Mouse (Mus musculus) testis, adult 2 months (tissue): ENCODE results near the gene Asna1. TPM values are rescaled to one million over a fixed set of nuclear protein-coding genes. Genes with fewer than 3 reads are reported as not detected.

Experiments
- H3K27ac ChIP-seq: fragments of 200-500 bp; 2 replicates; pipeline ENCODE4 v1.5.1; 2012; ENCODE audit warnings: low read depth, low read length; ENCODE audit not compliant: control insufficient read depth, insufficient read depth
- H3K27me3 ChIP-seq: fragments of 200-500 bp; 2 replicates; pipeline ENCODE4 v1.6.1; 2012; ENCODE audit warnings: mild to moderate bottlenecking, low read length, moderate library complexity; ENCODE audit not compliant: control insufficient read depth, insufficient read depth
- H3K36me3 ChIP-seq: fragments of 200-500 bp; 2 replicates; pipeline ENCODE4 v1.6.1; 2012; ENCODE audit warnings: mild to moderate bottlenecking, low read length; ENCODE audit not compliant: control insufficient read depth, insufficient read depth
- H3K4me1 ChIP-seq: fragments of 200-500 bp; 2 replicates; pipeline ENCODE4 v1.6.1; 2012; ENCODE audit warnings: low read length; ENCODE audit not compliant: control insufficient read depth, insufficient read depth
- H3K4me3 ChIP-seq: fragments of 200-500 bp; 2 replicates; pipeline ENCODE4 v1.5.1; 2012; ENCODE audit warnings: low read depth, mild to moderate bottlenecking, low read length, moderate library complexity, mixed read lengths; ENCODE audit not compliant: control insufficient read depth
- CTCF ChIP-seq: fragments of 200-500 bp; IDR thresholded peaks from 2 replicates; pipeline ENCODE4 v1.5.1; 2012; ENCODE audit warnings: low read depth, mild to moderate bottlenecking, inconsistent platforms, low read length, moderate library complexity; ENCODE audit not compliant: control insufficient read depth, insufficient read depth, insufficient replicate concordance
- POLR2A ChIP-seq: fragments of 200-500 bp; IDR thresholded peaks from 2 replicates; pipeline ENCODE4 v1.6.1; 2012; ENCODE audit warnings: low read depth, mild to moderate bottlenecking, inconsistent platforms, low read length, moderate library complexity; ENCODE audit not compliant: control insufficient read depth
- polyA plus RNA-seq: library from polyadenylated mRNA; depleted of rRNA; stranded (reverse); fragments of >200 nt; gene quantifications from 2 replicates; pipeline ENCODE4 v1.2.3, GENCODE M21; 2012

The Asna1 gene
- polyA plus RNA-seq, 1 experiment = 203 TPM

DNA sequence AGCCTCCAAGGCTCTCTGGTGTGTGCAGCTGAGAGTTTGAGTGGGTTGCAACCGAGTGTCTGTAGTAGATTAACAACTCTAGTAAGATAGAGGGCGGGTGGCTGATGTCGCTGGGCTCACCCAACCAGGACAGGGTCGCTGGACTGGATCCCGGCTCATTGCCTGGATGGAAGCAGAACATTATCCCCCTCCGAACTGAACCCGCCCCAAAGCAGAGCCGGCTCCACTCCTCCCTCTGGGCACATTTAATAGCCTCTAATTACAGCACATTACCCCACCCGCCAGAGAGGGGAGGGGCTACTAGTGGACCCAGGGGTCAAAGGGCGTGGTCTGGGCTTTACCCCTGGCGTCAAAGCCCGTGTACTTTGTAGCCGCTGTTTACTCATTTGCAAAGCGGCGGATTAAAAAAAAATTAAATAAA lies 35.8 kb downstream of the Asna1 start:
- Histone ChIP-seq H3K27me3 (no peaks in the 10 kb centered on the region), H3K27ac (no peak overlapping the region), H3K4me1 (peaks cover 28% of the 10 kb centered on the region), H3K4me3 (no peak overlapping the region), H3K36me3 (no peaks in the 10 kb centered on the region)
- TF ChIP-seq CTCF (no peak), POLR2A (no peak)

DNA sequence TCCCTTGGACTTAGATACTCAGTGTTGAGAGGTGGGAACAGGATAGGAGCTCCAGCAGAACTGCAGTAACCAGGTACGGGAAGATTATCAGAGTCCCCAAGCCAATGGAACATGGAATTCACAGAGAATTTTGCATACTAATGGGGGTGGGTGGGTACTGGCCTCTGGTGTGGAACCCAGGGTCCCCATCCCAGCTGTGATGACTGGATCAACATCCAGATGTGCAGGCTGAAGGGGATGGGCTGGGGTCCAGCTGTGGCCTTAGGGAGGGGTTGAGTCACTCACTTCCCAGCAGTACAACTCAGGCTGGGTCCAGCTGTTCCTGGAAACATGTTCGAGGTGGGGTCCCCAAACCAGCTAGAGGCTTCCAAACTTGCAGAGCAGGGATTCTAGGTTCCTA lies 37.2 kb downstream of the Asna1 start:
- Histone ChIP-seq H3K36me3 (no peaks in the 10 kb centered on the region), H3K4me3 (no peak overlapping the region), H3K27me3 (no peaks in the 10 kb centered on the region), H3K4me1 (peaks cover 28% of the 10 kb centered on the region), H3K27ac (no peak overlapping the region)
- no peak for TF ChIP-seq POLR2A
- TF ChIP-seq CTCF = no peak

DNA sequence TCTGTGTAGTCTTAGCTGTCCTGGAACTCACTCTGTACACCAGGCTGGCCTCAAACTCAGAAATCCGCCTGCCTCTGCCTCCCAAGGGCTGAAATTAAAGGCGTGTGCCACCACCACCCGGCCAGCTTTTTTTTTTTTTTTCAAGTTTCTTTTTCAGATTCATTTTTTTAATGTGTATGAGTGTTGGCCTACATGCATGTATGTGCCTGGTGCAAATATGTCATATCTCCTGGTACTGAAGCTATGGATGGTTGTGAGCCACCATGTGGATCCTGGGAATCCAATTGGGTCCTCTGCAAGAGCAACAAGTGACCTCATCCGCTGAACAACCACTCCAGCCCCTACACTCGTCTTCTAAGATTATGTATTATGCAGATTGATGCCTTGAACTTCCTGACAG lies 37.7 kb downstream of the Asna1 start:
- Histone ChIP-seq H3K27me3 (no peaks in the 10 kb centered on the region), H3K36me3 (no peaks in the 10 kb centered on the region), H3K4me1 (peaks cover 28% of the 10 kb centered on the region), H3K4me3 (no peak overlapping the region), H3K27ac (no peak overlapping the region)
- no peak for TF ChIP-seq CTCF

DNA sequence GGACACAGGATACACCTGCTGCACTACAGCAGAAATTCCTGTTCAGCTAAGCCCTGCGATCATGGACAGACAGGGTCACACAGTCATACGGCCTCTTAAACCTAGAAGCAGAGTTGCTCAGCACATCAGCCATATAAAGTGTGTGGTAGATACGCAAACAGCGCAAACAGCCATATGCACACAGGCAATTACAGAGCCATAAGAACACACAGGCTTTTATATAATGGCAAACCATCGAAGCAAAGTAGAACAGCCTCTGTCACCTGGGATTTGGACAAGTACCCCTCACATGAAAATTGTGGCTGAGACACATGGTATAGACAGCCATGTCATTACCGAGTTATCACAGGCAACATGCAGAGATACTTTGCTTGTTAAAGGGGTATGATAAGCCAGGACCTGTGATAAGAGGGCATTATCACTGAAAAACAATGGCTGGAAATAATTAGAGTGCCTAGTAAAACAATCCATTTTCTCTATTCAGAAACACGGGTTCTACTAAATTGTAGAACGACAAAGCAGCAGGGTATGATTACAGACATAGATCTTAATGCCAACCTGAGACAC lies 38.6 kb downstream of the Asna1 start:
- Histone ChIP-seq H3K36me3 (no peaks in the 10 kb centered on the region), H3K27ac (no peak overlapping the region; the same call in 1 of the 2 replicates), H3K4me1 (peaks cover 31% of the 10 kb centered on the region), H3K4me3 (peak overlapping the region; percentile 90), H3K27me3 (no peaks in the 10 kb centered on the region)
- TF ChIP-seq CTCF (no peak), POLR2A (no peak)

DNA sequence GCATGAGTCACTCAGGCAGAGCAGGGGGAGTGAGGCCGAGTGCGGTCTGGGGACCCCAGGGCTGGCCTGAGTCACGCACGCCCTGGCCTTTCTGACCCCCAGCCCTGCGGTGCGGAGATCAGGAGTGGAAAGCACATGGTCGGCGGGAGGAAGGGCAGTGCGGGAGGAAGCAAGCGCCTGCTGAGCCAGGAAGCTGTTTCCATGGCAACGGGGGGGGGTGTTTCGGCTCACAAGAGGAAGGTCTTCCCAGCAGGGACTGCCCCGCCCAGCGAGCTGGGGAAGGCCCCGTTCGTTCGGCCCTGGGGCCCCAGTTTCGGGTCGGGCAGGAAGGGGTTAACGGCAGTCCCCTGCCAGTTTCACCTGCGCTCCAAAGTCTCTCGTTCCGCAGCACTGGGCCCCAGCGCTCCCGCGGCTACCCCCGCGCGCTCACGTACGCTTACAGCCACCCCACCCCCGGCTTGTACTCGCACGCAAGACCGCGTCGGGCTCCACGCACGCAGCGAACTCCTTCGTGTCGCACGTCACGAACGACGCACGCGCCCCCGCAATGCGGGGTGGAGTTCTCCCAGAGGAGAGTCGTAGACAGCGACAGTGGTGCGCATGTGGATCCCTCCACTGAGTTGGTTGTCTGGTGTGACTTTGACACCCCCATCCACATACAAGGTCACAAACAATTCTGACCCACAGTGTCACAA lies 39.2 kb downstream of the Asna1 start:
- no peaks in the 10 kb centered on the region for H3K36me3 ChIP-seq
- TF ChIP-seq POLR2A = peak; percentile 53; the same call in 1 of the 2 replicates
- TF ChIP-seq CTCF = no peak
- H3K4me3 ChIP-seq = peak overlapping the region; percentile 90
- peak overlapping the region; percentile 80 for H3K27ac ChIP-seq
- no peaks in the 10 kb centered on the region for H3K27me3 ChIP-seq
- H3K4me1 ChIP-seq = peaks cover 32% of the 10 kb centered on the region

DNA sequence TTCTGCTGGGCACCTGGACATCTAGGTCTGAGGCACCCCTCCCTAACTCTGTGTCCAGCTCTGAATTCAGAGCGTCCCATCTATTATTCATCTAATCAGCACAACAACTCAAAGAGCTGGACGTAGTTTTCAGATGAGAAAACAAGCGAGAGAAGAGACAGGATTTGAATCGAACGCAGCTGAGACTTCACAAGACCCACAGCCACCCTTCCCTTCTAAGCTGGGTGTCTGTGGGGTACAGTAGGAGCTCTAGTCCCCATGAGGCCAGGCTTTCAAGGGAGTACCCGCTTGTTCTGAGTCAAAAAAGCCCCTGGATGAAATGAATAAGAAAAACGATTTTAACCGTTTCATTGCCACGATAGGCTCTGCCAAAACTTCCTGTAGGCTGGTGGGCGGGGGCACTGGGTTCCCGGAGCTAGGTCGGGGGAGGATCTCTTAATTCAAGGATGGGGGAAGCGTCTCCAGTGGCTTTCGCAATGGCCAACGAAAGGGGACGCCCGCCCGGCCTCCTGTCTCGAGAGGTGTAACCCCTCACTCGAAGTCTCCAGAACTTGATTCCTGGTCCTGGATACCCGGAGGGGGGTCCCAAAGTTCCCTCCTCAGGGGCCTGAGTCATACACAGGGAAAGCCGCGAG lies 39.9 kb downstream of the Asna1 start:
- no peaks in the 10 kb centered on the region for H3K27me3 ChIP-seq
- H3K4me1 ChIP-seq = peaks cover 35% of the 10 kb centered on the region
- H3K36me3 ChIP-seq = no peaks in the 10 kb centered on the region
- TF ChIP-seq POLR2A = no peak
- no peak for TF ChIP-seq CTCF
- H3K4me3 ChIP-seq = peak overlapping the region; percentile 90
- peak overlapping the region; percentile 80 for H3K27ac ChIP-seq

DNA sequence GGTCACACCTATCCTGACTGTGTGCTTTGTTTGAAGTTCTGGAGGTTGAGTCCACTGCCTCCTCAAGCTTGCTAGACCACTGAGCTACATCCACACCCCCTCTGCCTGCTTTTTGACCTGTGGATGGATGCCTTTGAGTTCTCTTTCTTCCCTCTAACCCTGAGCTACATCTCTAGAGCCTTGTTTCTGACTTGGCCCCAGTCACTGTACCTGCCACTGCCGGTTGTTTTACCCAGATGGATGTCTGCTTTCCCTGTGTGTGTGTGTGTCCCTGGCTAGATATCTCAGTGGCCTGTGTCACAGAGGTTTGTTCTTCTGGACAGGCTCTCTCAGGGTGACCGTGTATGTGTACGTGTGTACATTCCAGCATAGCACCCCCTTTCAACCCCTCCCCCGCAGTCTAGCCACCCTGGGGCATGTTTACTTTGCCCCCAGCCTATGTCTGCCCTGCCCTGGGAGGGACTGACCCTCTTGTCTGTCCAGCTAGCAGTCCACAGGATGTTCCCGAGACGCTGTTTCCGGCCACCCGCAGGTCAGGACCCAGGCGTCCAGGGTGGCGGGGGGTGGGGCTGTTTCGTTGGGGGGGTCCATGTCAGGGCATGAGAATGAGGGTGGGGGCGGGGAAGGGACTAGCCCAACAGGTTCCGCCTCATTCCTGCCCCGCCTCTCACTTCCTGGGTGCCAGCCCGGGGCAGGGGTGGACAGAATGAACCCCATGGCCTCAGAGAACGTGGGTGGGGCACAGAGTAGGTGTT lies 40.6 kb downstream of the Asna1 start:
- Histone ChIP-seq H3K4me3 (peak overlapping the region; percentile 90), H3K4me1 (peaks cover 41% of the 10 kb centered on the region), H3K27me3 (no peaks in the 10 kb centered on the region), H3K36me3 (no peaks in the 10 kb centered on the region), H3K27ac (peak overlapping the region; percentile 80)
- TF ChIP-seq CTCF (no peak), POLR2A (no peak)
